Mouse (Mus musculus) ES-E14 (cell line): ENCODE data around the gene Tff2.

Source experiments
- CHD2 ChIP-seq: IDR thresholded peaks from 2 replicates; pipeline ENCODE4 v1.6.1; 2014; ENCODE audit warnings: mild to moderate bottlenecking, low read depth, low read length, inconsistent platforms
- MAFK ChIP-seq: IDR thresholded peaks from 2 replicates; pipeline ENCODE4 v1.6.1; 2014; ENCODE audit warnings: mild to moderate bottlenecking, low read depth, low read length, inconsistent platforms; ENCODE audit not compliant: insufficient read depth
- ZC3H11A ChIP-seq: IDR thresholded peaks from 2 replicates; pipeline ENCODE4 v1.6.1; 2012; ENCODE audit warnings: low read depth, mild to moderate bottlenecking, inconsistent platforms, low read length, borderline replicate concordance

GRCm38 (mm10) chr17:31134913-31135312 is 9.2 kb downstream of the Tff2 start:
- TF ChIP-seq ZC3H11A (no peak), MAFK (no peak), CHD2 (no peak)
